Mouse (Mus musculus) megakaryocyte, embryonic 14.5 days (primary cell): ENCODE results near the gene Vps18. TPM values are rescaled to one million over a fixed set of nuclear protein-coding genes. Genes with fewer than 3 reads are reported as not detected.

Experiments used
- H3K27me3 ChIP-seq: replicated peaks from 2 replicates; pipeline ENCODE3; 2012; ENCODE audit warnings: inconsistent platforms
- H3K36me3 ChIP-seq: replicated peaks from 2 replicates; pipeline ENCODE3; 2012; ENCODE audit warnings: low read length, inconsistent platforms, mixed read lengths
- H3K4me1 ChIP-seq: 2 replicates; pipeline ENCODE4 v1.6.1; 2012; ENCODE audit warnings: inconsistent platforms
- H3K4me3 ChIP-seq: replicated peaks from 2 replicates; pipeline ENCODE3; 2012; ENCODE audit warnings: moderate library complexity, mild to moderate bottlenecking, inconsistent platforms
- H3K9me3 ChIP-seq: 2 replicates; pipeline ENCODE4 v1.6.1; 2012; ENCODE audit warnings: inconsistent platforms
- FLI1 ChIP-seq: IDR thresholded peaks from 2 replicates; pipeline ENCODE4 v1.6.1; 2012; ENCODE audit warnings: low read length, inconsistent platforms, mixed read lengths
- GATA1 ChIP-seq: IDR thresholded peaks from 3 replicates; pipeline ENCODE4 v1.6.1; 2012; ENCODE audit warnings: mixed read lengths, low read length, inconsistent platforms, borderline replicate concordance
- polyA plus RNA-seq: library from polyadenylated mRNA; stranded (reverse); fragments of >175 nt; gene quantifications from 2 replicates; pipeline ENCODE4 v1.2.3, GENCODE M21; 2012; ENCODE audit warnings: low replicate concordance; ENCODE audit not compliant: insufficient read depth

The Vps18 gene
- polyA plus RNA-seq, 1 experiment = 11.1 TPM

- TF ChIP-seq FLI1 (no peak), GATA1 (no peak)
- peak overlapping the region; percentile 28 for H3K4me3 ChIP-seq
- H3K9me3 ChIP-seq = peaks cover 22% of the 10 kb centered on the region
- H3K27me3 ChIP-seq = peaks cover 77% of the 10 kb centered on the region
- H3K36me3 ChIP-seq = no peaks in the 10 kb centered on the region
- peaks cover 49% of the 10 kb centered on the region for H3K4me1 ChIP-seq
Observed at GRCm38 (mm10) chr2:119320571-119320970, 32.0 kb downstream of the Vps18 start.

- TF ChIP-seq GATA1 (no peak), FLI1 (no peak)
- Histone ChIP-seq H3K4me3 (peak overlapping the region; percentile 67), H3K4me1 (peaks cover 63% of the 10 kb centered on the region), H3K36me3 (no peaks in the 10 kb centered on the region), H3K27me3 (peaks cover 82% of the 10 kb centered on the region), H3K9me3 (peaks cover 16% of the 10 kb centered on the region)
Observed at GRCm38 (mm10) chr2:119321771-119322586, 33.4 kb downstream of the Vps18 start.

- H3K4me3 ChIP-seq = peak overlapping the region; percentile 67
- peaks cover 67% of the 10 kb centered on the region for H3K4me1 ChIP-seq
- H3K9me3 ChIP-seq = peaks cover 16% of the 10 kb centered on the region
- no peaks in the 10 kb centered on the region for H3K36me3 ChIP-seq
- peaks cover 84% of the 10 kb centered on the region for H3K27me3 ChIP-seq
- TF ChIP-seq GATA1 = no peak
- TF ChIP-seq FLI1 = no peak
Observed at GRCm38 (mm10) chr2:119322587-119323300, 34.2 kb downstream of the Vps18 start.

GRCm38 (mm10) chr2:119323866-119324575 is 35.5 kb downstream of the Vps18 start:
- Histone ChIP-seq H3K4me3 (peak overlapping the region; percentile 35), H3K4me1 (peaks cover 64% of the 10 kb centered on the region), H3K9me3 (peaks cover 16% of the 10 kb centered on the region), H3K27me3 (peaks cover 90% of the 10 kb centered on the region), H3K36me3 (no peaks in the 10 kb centered on the region)
- no peak for TF ChIP-seq FLI1
- TF ChIP-seq GATA1 = no peak

- Histone ChIP-seq H3K4me3 (peak overlapping the region; percentile 92), H3K27me3 (peaks cover 93% of the 10 kb centered on the region), H3K36me3 (no peaks in the 10 kb centered on the region), H3K9me3 (peaks cover 16% of the 10 kb centered on the region), H3K4me1 (peaks cover 64% of the 10 kb centered on the region)
- TF ChIP-seq FLI1 = no peak
- no peak for TF ChIP-seq GATA1
Observed at GRCm38 (mm10) chr2:119324576-119325318, 36.2 kb downstream of the Vps18 start.

DNA sequence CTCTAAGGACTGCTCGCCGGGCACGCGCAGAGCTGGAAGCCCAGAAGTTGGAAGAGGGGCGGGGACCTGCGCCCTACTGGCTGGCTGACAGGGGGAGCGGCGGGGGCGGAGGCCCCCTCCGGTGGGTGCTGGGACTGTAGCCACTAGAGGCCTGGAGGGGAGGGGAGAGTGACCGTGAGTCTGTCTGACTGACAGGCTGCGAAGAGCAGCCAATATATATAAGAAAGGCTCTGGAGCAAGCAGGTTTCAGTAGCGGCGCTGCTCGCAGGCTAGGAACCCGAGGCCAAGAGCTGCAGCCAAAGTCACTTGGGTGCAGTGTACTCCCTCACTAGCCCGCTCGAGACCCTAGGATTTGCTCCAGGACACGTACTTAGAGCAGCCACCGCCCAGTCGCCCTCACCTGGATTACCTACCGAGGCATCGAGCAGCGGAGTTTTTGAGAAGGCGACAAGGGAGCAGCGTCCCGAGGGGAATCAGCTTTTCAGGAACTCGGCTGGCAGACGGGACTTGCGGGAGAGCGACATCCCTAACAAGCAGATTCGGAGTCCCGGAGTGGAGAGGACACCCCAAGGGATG is 37.1 kb downstream of the Vps18 start, which contains the start of gene Dll4:
Dll4 (plus strand) TSS at position 217 of the 576 bp plus-strand sequence.
- TF ChIP-seq GATA1 (no peak), FLI1 (no peak)
- Histone ChIP-seq H3K36me3 (no peaks in the 10 kb centered on the region), H3K4me1 (peaks cover 60% of the 10 kb centered on the region), H3K4me3 (peak within 1 kb of the TSS; percentile 92), H3K9me3 (peaks cover 12% of the 10 kb centered on the region), H3K27me3 (peaks cover 95% of the 10 kb centered on the region)

DNA sequence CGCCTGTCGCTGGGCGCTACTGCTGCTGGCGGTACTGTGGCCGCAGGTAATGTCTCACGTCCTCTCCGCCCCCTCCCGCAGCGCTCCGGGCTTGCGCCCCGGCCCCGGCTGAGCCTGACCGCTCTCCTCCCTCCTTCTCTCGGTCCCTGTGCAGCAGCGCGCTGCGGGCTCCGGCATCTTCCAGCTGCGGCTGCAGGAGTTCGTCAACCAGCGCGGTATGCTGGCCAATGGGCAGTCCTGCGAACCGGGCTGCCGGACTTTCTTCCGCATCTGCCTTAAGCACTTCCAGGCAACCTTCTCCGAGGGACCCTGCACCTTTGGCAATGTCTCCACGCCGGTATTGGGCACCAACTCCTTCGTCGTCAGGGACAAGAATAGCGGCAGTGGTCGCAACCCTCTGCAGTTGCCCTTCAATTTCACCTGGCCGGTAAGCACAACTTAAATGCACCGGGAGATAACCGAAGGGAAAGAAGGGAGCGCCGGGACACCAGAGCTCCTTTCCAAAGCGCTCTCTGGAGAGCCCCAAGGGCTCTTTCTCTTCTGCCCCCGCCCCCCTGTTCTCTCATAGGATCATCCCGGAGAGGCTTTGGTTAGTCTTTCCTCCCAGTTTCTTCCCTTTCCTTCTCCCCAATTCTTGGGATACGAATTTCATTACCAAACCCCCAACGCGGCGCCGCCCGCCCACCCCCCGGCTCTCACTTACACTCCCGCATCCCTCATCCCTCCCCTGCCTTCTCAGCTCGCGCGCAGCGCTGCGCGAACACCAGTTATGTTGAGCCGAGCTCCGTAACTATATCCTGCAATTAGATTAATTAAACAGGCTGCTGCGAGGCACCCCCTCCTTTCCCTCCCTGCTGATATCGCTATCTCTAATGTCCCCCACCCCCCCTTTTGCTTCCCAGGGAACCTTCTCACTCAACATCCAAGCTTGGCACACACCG is 37.9 kb downstream of the Vps18 start:
- no peak for TF ChIP-seq FLI1
- TF ChIP-seq GATA1 = no peak
- H3K4me1 ChIP-seq = peaks cover 55% of the 10 kb centered on the region
- peak overlapping the region; percentile 92 for H3K4me3 ChIP-seq
- H3K36me3 ChIP-seq = no peaks in the 10 kb centered on the region
- peaks cover 98% of the 10 kb centered on the region for H3K27me3 ChIP-seq
- peaks cover 11% of the 10 kb centered on the region; the same call in 1 of the 2 replicates for H3K9me3 ChIP-seq

- Histone ChIP-seq H3K36me3 (no peaks in the 10 kb centered on the region), H3K9me3 (peaks cover 9% of the 10 kb centered on the region; the same call in 1 of the 2 replicates), H3K27me3 (peaks cover 98% of the 10 kb centered on the region), H3K4me1 (peaks cover 49% of the 10 kb centered on the region), H3K4me3 (peak overlapping the region; percentile 92)
- TF ChIP-seq GATA1 (no peak), FLI1 (no peak)
Observed at GRCm38 (mm10) chr2:119327102-119327480, 38.6 kb downstream of the Vps18 start.
